Mouse (Mus musculus) bone marrow, adult 2 months (tissue): ENCODE results near the gene Crkl.

Experiments
- CTCF ChIP-seq: fragments of 200-500 bp; IDR thresholded peaks from 2 replicates; pipeline ENCODE4 v1.5.1; 2011; ENCODE audit warnings: low read length, control low read depth; ENCODE audit not compliant: control insufficient read depth, insufficient read depth
- POLR2A ChIP-seq: fragments of 200-500 bp; IDR thresholded peaks from 2 replicates; pipeline ENCODE4 v1.6.1; 2011; ENCODE audit warnings: low read depth, mild to moderate bottlenecking, control low read depth, low read length, borderline replicate concordance; ENCODE audit not compliant: control insufficient read depth

DNA sequence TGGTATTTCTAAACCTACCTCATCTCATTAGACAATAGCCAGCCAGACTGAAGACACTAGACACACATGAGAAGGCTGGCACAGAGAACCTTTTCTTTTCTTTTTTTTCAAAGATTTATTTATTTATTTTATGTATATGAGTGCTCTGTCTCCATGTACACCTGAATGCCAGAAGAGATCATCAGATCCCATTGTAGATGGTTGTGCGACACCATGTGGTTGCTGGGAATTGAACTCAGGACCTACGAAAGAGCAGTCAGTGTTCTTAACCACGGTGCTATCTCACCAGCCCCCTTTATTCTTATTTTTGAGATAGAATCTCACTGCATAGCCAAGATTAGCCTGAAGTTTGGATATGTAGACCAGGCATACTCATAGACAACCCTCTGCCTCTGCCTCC, 84.8 kb downstream of the Crkl start:
- TF ChIP-seq POLR2A: no peak
- no peak for TF ChIP-seq CTCF
